Mouse (Mus musculus): ENCODE data around the gene Pacsin2.

- TF ChIP-seq CTCF (IDR thresholded peaks at IDR 0.05; ENCODE audit: low read depth, low read length) (no peak), POLR2A (IDR thresholded peaks at IDR 0.05; ENCODE audit: extremely low read depth, insufficient read depth, low read length) (no peak)
Measured at GRCm38 (mm10) chr15:83408216-83408615, 56.2 kb downstream of the Pacsin2 start.
